Mouse (Mus musculus) ES-Bruce4 (cell line): ENCODE measurements around the gene Map3k12.

ENCODE experiments used
- CTCF ChIP-seq: IDR thresholded peaks from one replicate; pipeline ENCODE4 v1.8.1; 2011; ENCODE audit warnings: low read depth, low read length
- EP300 ChIP-seq: IDR thresholded peaks from 2 replicates; pipeline ENCODE4 v1.6.1; 2011; ENCODE audit warnings: low read depth, low read length; ENCODE audit not compliant: insufficient read depth
- POLR2A ChIP-seq: IDR thresholded peaks from one replicate; pipeline ENCODE4 v1.8.1; 2011; ENCODE audit warnings: low read length; ENCODE audit not compliant: insufficient read depth

DNA sequence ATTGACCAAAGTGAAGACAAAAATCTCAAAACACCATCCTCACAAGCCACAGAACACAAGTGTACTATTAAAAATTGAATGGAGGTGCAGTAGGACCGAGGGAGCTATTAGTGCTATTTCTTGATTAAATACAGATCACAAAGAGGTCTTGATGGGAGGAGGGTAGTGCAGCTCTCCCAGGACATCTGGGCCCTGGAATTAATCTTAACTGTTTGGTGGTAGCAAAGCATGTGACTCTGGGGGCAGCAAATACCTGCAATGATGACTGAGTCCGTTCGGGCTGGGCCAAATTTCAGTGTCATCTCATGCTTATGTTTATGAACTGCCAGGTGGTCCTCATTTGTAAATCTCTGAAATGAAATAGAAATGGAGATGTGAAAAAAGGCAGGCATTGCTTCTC is 46.2 kb upstream of the Map3k12 start:
- TF ChIP-seq EP300 = no peak
- TF ChIP-seq POLR2A = no peak
- TF ChIP-seq CTCF = no peak
